Comparison of ENCODE assay signal across 44 mouse cellular contexts in genomic region chr1:153893746-153894145, GRCm38 (mm10). TPM values are rescaled to one million over a fixed set of nuclear protein-coding genes. Genes with fewer than 3 reads are reported as not detected.
"Had no signal": no experiment of that assay in that cellular context is flagged by ENCODE, and none has a peak within 500 bp of the region (broad histone marks: within the 10 kb centered on the region; RNA-seq: fewer than 3 reads in every experiment).

No protein-coding gene starts in this region.

- H3K27ac ChIP-seq: limb, embryonic 10.5 days; limb, embryonic 12.5 days; limb, embryonic 13.5 days; liver, embryonic 12.5 days; liver, embryonic 13.5 days; liver, embryonic 14.5 days; liver, embryonic 15.5 days; lung, embryonic 15.5 days; macrophage; midbrain, embryonic 10.5 days; midbrain, embryonic 12.5 days; midbrain, embryonic 13.5 days; neural tube, embryonic 12.5 days had no signal

- H3K4me2 ChIP-seq: limb, embryonic 12.5 days; limb, embryonic 13.5 days; limb, embryonic 15.5 days; liver, embryonic 11.5 days; liver, embryonic 12.5 days; liver, embryonic 13.5 days; liver, embryonic 15.5 days; lung, embryonic 14.5 days; lung, embryonic 15.5 days; midbrain, embryonic 12.5 days; midbrain, embryonic 13.5 days; neural tube, embryonic 12.5 days had no signal

- H3K36me3 ChIP-seq: limb, embryonic 10.5 days; limb, embryonic 12.5 days; limb, embryonic 13.5 days; limb, embryonic 15.5 days; liver, embryonic 12.5 days; liver, embryonic 13.5 days; liver, embryonic 15.5 days; lung, embryonic 15.5 days; midbrain, embryonic 10.5 days; midbrain, embryonic 12.5 days; midbrain, embryonic 13.5 days; neural tube, embryonic 12.5 days had no signal

- H3K9ac ChIP-seq: limb, embryonic 12.5 days; limb, embryonic 13.5 days; limb, embryonic 15.5 days; liver, embryonic 12.5 days; liver, embryonic 13.5 days; liver, embryonic 14.5 days; liver, embryonic 15.5 days; liver, postnatal 0 days; lung, embryonic 14.5 days; lung, embryonic 15.5 days; midbrain, embryonic 12.5 days; midbrain, embryonic 13.5 days; neural tube, embryonic 12.5 days had no signal

- H3K27me3 ChIP-seq: limb, embryonic 15.5 days; liver, embryonic 13.5 days; liver, embryonic 15.5 days; neural tube, embryonic 12.5 days had no signal

- H3K4me3 ChIP-seq: limb, embryonic 10.5 days; limb, embryonic 12.5 days; limb, embryonic 13.5 days; limb, embryonic 15.5 days; liver, embryonic 12.5 days; liver, embryonic 13.5 days; liver, embryonic 15.5 days; lung, embryonic 15.5 days; megakaryocyte, embryonic 14.5 days; midbrain, embryonic 10.5 days; midbrain, embryonic 12.5 days; midbrain, embryonic 13.5 days; myocyte; neural tube, embryonic 12.5 days had no signal

- H3K4me1 ChIP-seq: neural tube, embryonic 12.5 days had no signal

- DNase-seq: left cerebral cortex, postnatal 4 days; liver; liver, embryonic 13.5 days; liver, postnatal 0 days; lung, adult 18-20 months; lung, adult 2 months; lung, postnatal 14 days; lung, postnatal 36 days; lung, postnatal 4 days had no signal

- H3K9me3 ChIP-seq: limb, embryonic 10.5 days; limb, embryonic 12.5 days; limb, embryonic 13.5 days; limb, embryonic 15.5 days; liver, embryonic 12.5 days; liver, embryonic 13.5 days; liver, embryonic 15.5 days; lung, embryonic 15.5 days; megakaryocyte, embryonic 14.5 days; midbrain, embryonic 10.5 days; midbrain, embryonic 12.5 days; midbrain, embryonic 13.5 days; neural tube, embryonic 12.5 days had no signal

- ATAC-seq: liver, embryonic 12.5 days; liver, postnatal 0 days; midbrain, embryonic 13.5 days; midbrain, embryonic 16.5 days had no signal

RNA-seq across cellular contexts. Expression of gene Teddm1a, which starts 2.2 kb away (rescaled TPM):
- total RNA-seq: left cerebral cortex, adult 8-10 months; left cerebral cortex, postnatal 10 days; left cerebral cortex, postnatal 14 days; left cerebral cortex, postnatal 25 days; left cerebral cortex, postnatal 36 days; left cerebral cortex, postnatal 4 days; liver, adult 2 months; megakaryocyte progenitor cell, adult 5-6 weeks; megakaryocyte, adult 5-6 weeks; megakaryocyte-erythroid progenitor cell, adult 5-6 weeks; midbrain, postnatal 0 days; monocyte, adult 5-6 weeks had no signal
- polyA plus RNA-seq: limb, embryonic 10.5 days; limb, embryonic 11.5 days; limb, embryonic 12.5 days; limb, embryonic 14.5 days; limb, embryonic 15.5 days; liver, adult 2 months; liver, embryonic 11.5 days; liver, embryonic 12.5 days; liver, embryonic 13.5 days; liver, embryonic 14.5 days; liver, embryonic 15.5 days; liver, postnatal 0 days; lung, adult 2 months; lung, embryonic 14.5 days; lung, embryonic 15.5 days; lung, embryonic 16.5 days; lung, postnatal 0 days; macrophage; midbrain, embryonic 10.5 days; midbrain, embryonic 12.5 days; midbrain, embryonic 13.5 days; midbrain, embryonic 14.5 days; midbrain, embryonic 16.5 days; midbrain, postnatal 0 days; myocyte; neural tube, embryonic 11.5 days; neural tube, embryonic 12.5 days had no signal

RNA-seq across cellular contexts. Expression of gene Teddm2, which starts 6.3 kb away (rescaled TPM):
- total RNA-seq: megakaryocyte-erythroid progenitor cell, adult 5-6 weeks had no signal

RNA-seq across cellular contexts. Expression of gene Teddm1b, which starts 19.6 kb away (rescaled TPM):
- total RNA-seq: left cerebral cortex, adult 8-10 months; left cerebral cortex, postnatal 10 days; left cerebral cortex, postnatal 14 days; left cerebral cortex, postnatal 25 days; left cerebral cortex, postnatal 36 days; left cerebral cortex, postnatal 4 days; megakaryocyte progenitor cell, adult 5-6 weeks; megakaryocyte-erythroid progenitor cell, adult 5-6 weeks; midbrain, postnatal 0 days; monocyte, adult 5-6 weeks had no signal
- polyA plus RNA-seq: lung, adult 2 months; macrophage had no signal

RNA-seq across cellular contexts. Expression of gene Rgsl1, which starts 49.8 kb away (rescaled TPM):
- total RNA-seq: megakaryocyte, adult 5-6 weeks; megakaryocyte-erythroid progenitor cell, adult 5-6 weeks; monocyte, adult 5-6 weeks had no signal
- polyA plus RNA-seq: limb, embryonic 10.5 days; limb, embryonic 12.5 days; liver, adult 2 months; liver, embryonic 13.5 days; liver, embryonic 15.5 days; liver, postnatal 0 days; lung, embryonic 14.5 days; lung, embryonic 15.5 days; lung, embryonic 16.5 days; midbrain, embryonic 10.5 days; midbrain, embryonic 12.5 days; myocyte; neural tube, embryonic 11.5 days had no signal
